Mouse (Mus musculus): Measurements from ENCODE around the gene Ciart. TPM values are rescaled to one million over a fixed set of nuclear protein-coding genes. Genes with fewer than 3 reads are reported as not detected.

The Ciart gene
- total RNA-seq, 2 experiments from 2014 or later, result 13.0 to 21.3 TPM

Other genes with a start within 250 kb of the Ciart start
- gene Mcl1, start 223.5 kb downstream of the Ciart start, total RNA-seq (2021), result 10 to 100 TPM; 58.4 to 59.6 TPM
- gene Adamtsl4, start 194.3 kb downstream of the Ciart start, total RNA-seq (2021), result 1 to 10 TPM; 4.1 to 4.6 TPM
- 10 to 100 TPM; 13.3 to 14.0 TPM for gene Ecm1, start 142.7 kb downstream of the Ciart start, total RNA-seq (2021)
- 10 to 100 TPM; 37.1 to 41.2 TPM for gene Tars2, start 122.0 kb downstream of the Ciart start, total RNA-seq (2021)
- 10 to 100 TPM; 65.2 to 69.4 TPM for gene Rprd2, start 63.4 kb downstream of the Ciart start, total RNA-seq (2021)
- 10 to 100 TPM; 32.2 to 34.3 TPM for gene Prpf3, start 26.4 kb downstream of the Ciart start, total RNA-seq (2021)
- 100 to 1,000 TPM; 153 to 158 TPM for gene Mrps21, start 10.7 kb downstream of the Ciart start, total RNA-seq (2021)
- gene BC028528, start 9.8 kb upstream of the Ciart start, total RNA-seq (2021), result 1 to 10 TPM; 4.5 to 5.8 TPM
- 10 to 100 TPM; 69.0 to 78.5 TPM for gene Aph1a, start 11.7 kb upstream of the Ciart start, total RNA-seq (2021)
- gene Car14, start 22.4 kb upstream of the Ciart start, total RNA-seq (2021), result 10 to 100 TPM in 1 of 2 experiments, 1 to 10 TPM in 1; 9.3 to 10.1 TPM
- 100 to 1,000 TPM in 1 of 2 experiments, 10 to 100 TPM in 1; 95.1 to 109 TPM for gene Anp32e, start 47.0 kb upstream of the Ciart start, total RNA-seq (2021)
- gene Plekho1, start 113.8 kb upstream of the Ciart start, total RNA-seq (2021), result 10 to 100 TPM; 71.6 to 84.8 TPM
- gene Vps45, start 176.2 kb upstream of the Ciart start, total RNA-seq (2021), result 10 to 100 TPM; 41.8 to 47.1 TPM
- 10 to 100 TPM; 24.6 to 27.7 TPM for gene Otud7b, start 222.3 kb upstream of the Ciart start, total RNA-seq (2021)

All from left cerebral cortex, postnatal 25 days (tissue).